Mouse (Mus musculus) hematopoietic stem cell, adult 5-6 weeks (primary cell): ENCODE data around the gene Olfr543. TPM values are rescaled to one million over a fixed set of nuclear protein-coding genes. Genes with fewer than 3 reads are reported as not detected.

ENCODE experiments used
- total RNA-seq: library from RNA; stranded (forward); fragments of 172-1452, 232-1000 nt; gene quantifications from 2 replicates; pipeline ENCODE4 v1.2.3, GENCODE M21; 2017

Olfr543 gene
- total RNA-seq, 1 experiment from 2014 or later, result not detected

Other genes starting within 250 kb of the Olfr543 start
- gene Rhog, start 225.6 kb downstream of the Olfr543 start, total RNA-seq, result 34.9 and 35.8 TPM in 2 replicates
- gene Stim1, start 213.9 kb downstream of the Olfr543 start, total RNA-seq, result 31.1 and 38.0 TPM in 2 replicates
- 447 and 684 TPM in 2 replicates for gene Rrm1, start 40.0 kb downstream of the Olfr543 start, total RNA-seq
- not detected in 2 replicates for gene Olfr544, start 6.6 kb upstream of the Olfr543 start, total RNA-seq
- gene Olfr545, start 17.9 kb upstream of the Olfr543 start, total RNA-seq, result not detected in 2 replicates
- gene Olfr547, start 53.1 kb upstream of the Olfr543 start, total RNA-seq, result not detected in 2 replicates
- not detected in 2 replicates for gene Olfr548-ps1, start 59.2 kb upstream of the Olfr543 start, total RNA-seq
- not detected in 2 replicates for gene Olfr549, start 68.2 kb upstream of the Olfr543 start, total RNA-seq
- 52.4 and 59.0 TPM in 2 replicates for gene Trim21, start 83.8 kb upstream of the Olfr543 start, total RNA-seq
- gene Olfr550, start 89.8 kb upstream of the Olfr543 start, total RNA-seq, result not detected in 2 replicates
- gene Olfr551, start 110.2 kb upstream of the Olfr543 start, total RNA-seq, result not detected in 2 replicates
- gene Olfr552, start 116.1 kb upstream of the Olfr543 start, total RNA-seq, result not detected in 2 replicates
- gene Olfr553, start 136.5 kb upstream of the Olfr543 start, total RNA-seq, result not detected in 2 replicates
- not detected in 2 replicates for gene Olfr554, start 156.8 kb upstream of the Olfr543 start, total RNA-seq
- not detected in 2 replicates for gene Olfr555, start 177.1 kb upstream of the Olfr543 start, total RNA-seq
- not detected in 2 replicates for gene Olfr556, start 183.2 kb upstream of the Olfr543 start, total RNA-seq
- gene Trim68, start 205.6 kb upstream of the Olfr543 start, total RNA-seq, result 12.6 and 17.6 TPM in 2 replicates
- gene Olfr557, start 214.2 kb upstream of the Olfr543 start, total RNA-seq, result not detected in 2 replicates
- gene Olfr558, start 220.5 kb upstream of the Olfr543 start, total RNA-seq, result 0.56 TPM in 1 of 2 replicates, not detected in the other
- gene Olfr33, start 237.4 kb upstream of the Olfr543 start, total RNA-seq, result not detected in 2 replicates
- not detected in 2 replicates for gene Olfr559, start 245.8 kb upstream of the Olfr543 start, total RNA-seq